Mouse (Mus musculus): ENCODE measurements at regions not wholly inside any gene's neighbourhood (a gene's known extent, or its start where the extent isn't known, plus 50 kb on each side); places are given as distances from the start of the nearest gene placed in this dataset.
"Not testable (repeated sequence)": the region's sequence is repeated elsewhere in the genome, so short reads cannot be mapped to it uniquely, and the experiment has no call there.

DNA sequence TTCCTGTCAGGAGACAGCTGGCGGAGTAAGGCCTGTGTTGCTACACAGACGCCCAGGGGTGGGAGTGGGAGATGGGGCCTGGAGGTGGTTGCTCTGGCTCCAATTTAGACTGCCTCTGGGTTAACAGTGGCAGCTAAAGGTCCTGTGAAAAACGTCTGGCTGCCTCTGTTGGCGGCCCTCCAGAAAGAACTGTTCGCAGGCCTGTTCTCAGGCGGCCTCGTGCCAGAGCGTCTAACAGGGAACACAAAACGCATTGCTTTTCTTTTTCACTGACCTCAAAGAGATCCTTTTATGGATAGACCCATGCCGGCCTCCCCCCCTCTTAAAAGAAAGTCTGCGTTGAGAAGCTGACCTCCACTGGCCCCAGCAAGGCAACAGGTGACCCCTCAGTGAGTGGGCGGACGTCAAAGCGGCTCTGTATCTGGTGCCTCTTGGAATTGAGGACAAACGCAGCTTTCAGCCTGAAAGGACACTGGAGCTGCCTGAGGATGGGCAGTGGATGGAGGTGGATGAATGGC, 140.0 kb upstream of the Hddc2 start:
- no peak for DNase-seq (ENCODE audit: low read depth, low spot score)
- no peak for TF ChIP-seq BHLHE40 (IDR thresholded peaks at IDR 0.05; ENCODE audit: borderline replicate concordance, low read depth, low read length)
- no peak overlapping the region for H3K27ac ChIP-seq (ENCODE audit: control insufficient read depth, low read depth, low read length)
- no peaks in the 10 kb centered on the region for H3K36me3 ChIP-seq (ENCODE audit: control insufficient read depth in 1 of 2, insufficient read depth in 2 of 2, low read length in 2 of 2)
- no peaks in the 10 kb centered on the region for H3K4me1 ChIP-seq (ENCODE audit: control insufficient read depth in 1 of 2, insufficient read depth in 2 of 2, low read length in 2 of 2)
- no peaks in the 10 kb centered on the region for H3K9me3 ChIP-seq (replicated peaks; ENCODE audit: insufficient read depth, low read length)
- no peaks in the 10 kb centered on the region for H3K79me2 ChIP-seq (ENCODE audit: control insufficient read depth, insufficient read depth, low read length, poor library complexity)
- no peak overlapping the region for H3K4me3 ChIP-seq (ENCODE audit: control insufficient read depth in 1 of 2, insufficient read depth in 1 of 2, low read depth in 2 of 2, low read length in 2 of 2)
- H3K9ac ChIP-seq (ENCODE audit: control insufficient read depth, low read depth, low read length, poor library complexity, severe bottlenecking): no peak overlapping the region
- no peaks in the 10 kb centered on the region for H3K27me3 ChIP-seq (ENCODE audit: control insufficient read depth in 1 of 2, insufficient read depth in 2 of 2, low read length in 2 of 2)

DNA sequence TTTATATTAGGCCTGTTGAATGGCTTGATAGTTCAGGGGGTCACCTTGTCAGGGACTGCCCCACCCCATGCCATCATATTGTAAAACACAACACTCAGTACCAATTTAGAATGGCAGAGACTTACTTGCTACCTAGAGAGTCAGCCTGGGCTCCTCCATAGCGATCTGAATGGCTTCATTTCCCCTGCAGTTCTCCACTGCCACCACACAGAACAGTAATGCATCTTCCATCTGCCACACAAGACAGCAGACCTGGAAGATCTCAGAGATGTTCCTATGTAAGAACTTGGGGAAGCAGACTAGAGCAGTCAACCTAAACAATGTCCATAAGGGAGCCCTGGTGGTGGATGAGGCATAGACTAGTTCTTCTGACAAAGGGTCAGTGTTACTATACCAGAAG, 123.6 kb upstream of the Hddc2 start:
- H3K9ac ChIP-seq (ENCODE audit: control insufficient read depth, low read depth, low read length, poor library complexity, severe bottlenecking): no peak overlapping the region
- no peaks in the 10 kb centered on the region for H3K4me1 ChIP-seq (ENCODE audit: control insufficient read depth in 1 of 2, insufficient read depth in 2 of 2, low read length in 2 of 2)
- no peaks in the 10 kb centered on the region for H3K36me3 ChIP-seq (ENCODE audit: control insufficient read depth in 1 of 2, insufficient read depth in 2 of 2, low read length in 2 of 2)
- H3K27ac ChIP-seq (ENCODE audit: control insufficient read depth, low read depth, low read length): no peak overlapping the region
- H3K79me2 ChIP-seq (ENCODE audit: control insufficient read depth, insufficient read depth, low read length, poor library complexity): no peaks in the 10 kb centered on the region
- H3K9me3 ChIP-seq (replicated peaks; ENCODE audit: insufficient read depth, low read length): no peaks in the 10 kb centered on the region
- H3K4me3 ChIP-seq (ENCODE audit: control insufficient read depth in 1 of 2, insufficient read depth in 1 of 2, low read depth in 2 of 2, low read length in 2 of 2): no peak overlapping the region
- H3K27me3 ChIP-seq (ENCODE audit: control insufficient read depth in 1 of 2, insufficient read depth in 2 of 2, low read length in 2 of 2): no peaks in the 10 kb centered on the region
- no peak for DNase-seq (ENCODE audit: low read depth, low spot score)
- TF ChIP-seq CTCF (IDR thresholded peaks at IDR 0.05 in 2 of 3, conservative IDR thresholded peaks at IDR 0.05 in 1 of 3; ENCODE audit: control insufficient read depth in 1 of 3, insufficient read depth in 1 of 3, low read depth in 2 of 3, low read length in 3 of 3, poor library complexity in 1 of 3, severe bottlenecking in 1 of 3): no peak
- TF ChIP-seq GATA1 (IDR thresholded peaks at IDR 0.05; ENCODE audit: low read depth, low read length): no peak
- no peak for TF ChIP-seq POLR2AphosphoS5 (IDR thresholded peaks at IDR 0.05; ENCODE audit: borderline replicate concordance, low read depth, low read length)
- no peak for TF ChIP-seq MAZ (IDR thresholded peaks at IDR 0.05; ENCODE audit: low read depth, low read length)
- no peak for TF ChIP-seq JUND (IDR thresholded peaks at IDR 0.05; ENCODE audit: low read depth, low read length)
- no peak for TF ChIP-seq BHLHE40 (IDR thresholded peaks at IDR 0.05; ENCODE audit: borderline replicate concordance, low read depth, low read length)
- no peak for TF ChIP-seq SMC3 (IDR thresholded peaks at IDR 0.05; ENCODE audit: low read depth, low read length)
- no peak for TF ChIP-seq RAD21 (IDR thresholded peaks at IDR 0.05; ENCODE audit: low read depth, low read length)
- no peak for TF ChIP-seq MAX (IDR thresholded peaks at IDR 0.05; ENCODE audit: low read length)
- no peak for TF ChIP-seq USF1 (IDR thresholded peaks at IDR 0.05; ENCODE audit: low read depth, low read length)
- TF ChIP-seq E2F4 (IDR thresholded peaks at IDR 0.05; ENCODE audit: borderline replicate concordance, low read depth, low read length): no peak

DNA sequence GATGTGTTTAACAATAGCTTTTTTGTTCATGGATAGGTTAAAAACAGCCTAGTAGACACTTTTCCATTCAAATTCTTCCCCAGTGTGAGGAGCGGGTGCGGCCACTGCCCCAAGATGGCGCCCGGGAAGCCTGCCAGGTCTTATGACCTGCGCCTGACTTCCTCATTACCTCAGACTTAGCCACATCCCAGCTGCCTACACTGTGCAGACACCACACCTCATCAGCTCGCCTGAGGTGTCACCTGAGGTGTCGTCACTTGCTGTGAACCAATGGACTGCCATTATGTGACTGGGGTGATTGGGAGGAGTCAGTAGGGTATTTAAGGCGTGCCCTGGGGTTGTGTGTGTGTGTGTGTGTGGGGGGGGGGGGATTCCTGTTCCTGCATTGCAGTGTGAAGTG, 101.0 kb upstream of the Hddc2 start:
- H3K9me3 ChIP-seq (replicated peaks; ENCODE audit: insufficient read depth, low read length); H3K4me1 ChIP-seq (ENCODE audit: control insufficient read depth in 1 of 2, insufficient read depth in 2 of 2, low read length in 2 of 2); H3K9ac ChIP-seq (ENCODE audit: control insufficient read depth, low read depth, low read length, poor library complexity, severe bottlenecking); H3K27me3 ChIP-seq (ENCODE audit: control insufficient read depth in 1 of 2, insufficient read depth in 2 of 2, low read length in 2 of 2); H3K79me2 ChIP-seq (ENCODE audit: control insufficient read depth, insufficient read depth, low read length, poor library complexity); H3K36me3 ChIP-seq (ENCODE audit: control insufficient read depth in 1 of 2, insufficient read depth in 2 of 2, low read length in 2 of 2); H3K4me3 ChIP-seq (ENCODE audit: control insufficient read depth in 1 of 2, insufficient read depth in 1 of 2, low read depth in 2 of 2, low read length in 2 of 2); H3K27ac ChIP-seq (ENCODE audit: control insufficient read depth, low read depth, low read length): not testable (repeated sequence)
- DNase-seq (ENCODE audit: low read depth, low spot score): peak; percentile 5

Measured in MEL (cell line).